Mouse (Mus musculus): ENCODE results near the gene Cop1. TPM values are rescaled to one million over a fixed set of nuclear protein-coding genes. Genes with fewer than 3 reads are reported as not detected.

Cop1 gene
- polyA plus RNA-seq, 1 experiment from 2014 or later = 89.5 TPM

- no peak overlapping the region for H3K4me2 ChIP-seq
- no peaks in the 10 kb centered on the region for H3K4me1 ChIP-seq
- WGBS = 50% methylated on average over 5 of the region's 5 CpGs
- no peak overlapping the region for H3K27ac ChIP-seq
- peak; percentile 60; the same call in 1 of the 2 replicates for ATAC-seq (ENCODE audit: insufficient read depth, low FRiP score, low read depth)
- no peaks in the 10 kb centered on the region for H3K36me3 ChIP-seq
- H3K27me3 ChIP-seq (replicated peaks) = no peaks in the 10 kb centered on the region
- H3K4me3 ChIP-seq (replicated peaks) = no peak overlapping the region
- no peaks in the 10 kb centered on the region for H3K9me3 ChIP-seq
- H3K9ac ChIP-seq = no peak overlapping the region
Measured at GRCm38 (mm10) chr1:159386458-159386857, 154.3 kb downstream of the Cop1 start.

- Histone ChIP-seq H3K36me3 (no peaks in the 10 kb centered on the region), H3K4me2 (no peak overlapping the region), H3K9ac (no peak overlapping the region), H3K9me3 (no peaks in the 10 kb centered on the region), H3K27me3 (replicated peaks) (no peaks in the 10 kb centered on the region), H3K27ac (no peak overlapping the region), H3K4me3 (replicated peaks) (no peak overlapping the region), H3K4me1 (peaks cover 7% of the 10 kb centered on the region; the same call in 1 of the 2 replicates)
- 61% methylated on average over 13 of the region's 13 CpGs for WGBS
- ATAC-seq (ENCODE audit: insufficient read depth, low FRiP score, low read depth) = no peak
Measured at GRCm38 (mm10) chr1:159388565-159389024, 156.5 kb downstream of the Cop1 start.

- ATAC-seq (ENCODE audit: insufficient read depth, low FRiP score, low read depth) = no peak
- 20% methylated on average over 14 of the region's 14 CpGs for WGBS
Measured at GRCm38 (mm10) chr1:159390049-159390448, 157.9 kb downstream of the Cop1 start.

DNA sequence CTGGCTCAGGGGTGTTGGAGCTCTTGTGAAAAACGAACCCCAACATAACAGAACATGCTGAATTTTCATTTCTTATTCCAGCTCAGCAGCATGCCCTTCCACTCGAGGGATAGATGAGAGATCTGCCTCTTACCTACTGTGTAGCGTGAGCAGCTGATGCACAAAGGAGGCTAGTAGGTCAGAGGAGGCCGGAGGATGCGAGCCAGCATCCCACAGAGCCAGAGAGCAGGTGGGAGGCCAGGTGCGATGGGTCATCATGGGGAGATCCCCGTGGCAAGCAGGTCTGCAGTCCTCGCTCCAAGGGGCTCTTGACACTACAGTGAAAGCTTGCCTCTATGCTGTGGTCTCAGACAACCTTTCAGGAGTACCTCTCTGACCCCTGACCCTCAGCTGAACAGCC, 160.5 kb downstream of the Cop1 start:
- Histone ChIP-seq H3K4me2 (no peak overlapping the region), H3K9ac (no peak overlapping the region), H3K36me3 (no peaks in the 10 kb centered on the region), H3K4me3 (replicated peaks) (no peak overlapping the region), H3K9me3 (no peaks in the 10 kb centered on the region), H3K27me3 (replicated peaks) (no peaks in the 10 kb centered on the region), H3K4me1 (peaks cover 7% of the 10 kb centered on the region; the same call in 1 of the 2 replicates), H3K27ac (no peak overlapping the region)
- WGBS = 65% methylated on average over 8 of the region's 8 CpGs
- no peak for ATAC-seq (ENCODE audit: insufficient read depth, low FRiP score, low read depth)

More at GRCm38 (mm10) chr1:159390049-159390448, 157.9 kb downstream of the Cop1 start:
- Histone ChIP-seq H3K27ac (no peak overlapping the region), H3K9ac (no peak overlapping the region), H3K27me3 (replicated peaks) (no peaks in the 10 kb centered on the region), H3K4me2 (no peak overlapping the region), H3K4me3 (replicated peaks) (no peak overlapping the region), H3K9me3 (no peaks in the 10 kb centered on the region), H3K4me1 (peaks cover 7% of the 10 kb centered on the region; the same call in 1 of the 2 replicates), H3K36me3 (no peaks in the 10 kb centered on the region)

DNA sequence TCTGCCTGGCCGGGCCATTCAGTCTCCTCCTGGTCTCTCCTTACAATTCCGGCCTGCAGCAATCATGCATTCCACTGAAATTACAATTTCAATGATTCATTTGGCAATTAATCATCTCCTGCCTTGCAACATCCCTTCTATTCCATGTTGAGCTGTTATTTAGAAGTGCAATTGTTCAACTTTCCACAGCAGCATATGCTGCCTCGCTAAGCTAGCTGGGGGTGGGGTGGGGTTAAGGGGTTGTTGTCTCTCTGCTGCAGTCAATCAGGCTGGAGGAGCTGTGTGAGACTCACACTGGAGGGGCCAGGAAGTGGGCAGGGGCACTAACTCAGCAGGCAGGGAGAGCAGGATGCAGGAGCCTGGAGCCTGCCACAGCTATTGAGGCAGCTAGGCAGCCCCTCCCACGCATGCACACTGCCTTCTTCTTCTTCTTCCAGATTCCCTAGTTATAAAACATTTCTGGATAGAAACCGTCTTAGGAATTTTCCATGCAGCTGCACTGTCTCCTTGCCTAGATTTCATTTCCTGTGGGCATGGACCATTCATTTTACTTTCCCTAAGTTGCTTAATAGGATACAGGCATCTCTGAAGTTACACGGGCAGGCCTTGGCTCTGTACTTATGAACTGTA, 161.1 kb downstream of the Cop1 start:
- no peak overlapping the region for H3K27ac ChIP-seq
- 26% methylated on average over 6 of the region's 6 CpGs for WGBS
- H3K4me2 ChIP-seq = no peak overlapping the region
- ATAC-seq (ENCODE audit: insufficient read depth, low FRiP score, low read depth) = no peak
- H3K9me3 ChIP-seq = no peaks in the 10 kb centered on the region
- H3K9ac ChIP-seq = no peak overlapping the region
- no peaks in the 10 kb centered on the region for H3K27me3 ChIP-seq (replicated peaks)
- H3K4me1 ChIP-seq = peaks cover 7% of the 10 kb centered on the region; the same call in 1 of the 2 replicates
- no peak overlapping the region for H3K4me3 ChIP-seq (replicated peaks)
- no peaks in the 10 kb centered on the region for H3K36me3 ChIP-seq

DNA sequence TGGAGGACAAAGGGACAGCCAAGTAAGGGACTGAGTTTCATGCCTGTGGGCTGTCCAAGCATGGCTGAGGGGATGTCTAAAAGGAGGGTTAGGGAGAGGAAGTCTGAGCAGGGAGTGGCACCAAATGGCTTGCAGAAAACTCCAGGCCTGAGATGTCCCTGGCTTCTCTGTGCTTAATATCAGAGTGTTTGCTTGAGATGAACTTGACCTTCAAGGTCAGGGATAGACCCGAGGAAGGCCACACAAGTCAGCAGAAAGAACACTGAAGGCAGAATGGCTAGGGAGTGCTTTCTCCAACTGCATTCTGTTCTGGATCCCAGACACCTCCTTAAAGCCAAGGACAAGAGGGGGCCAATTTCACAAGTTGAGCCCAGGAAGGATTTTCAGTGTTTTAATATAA, 161.8 kb downstream of the Cop1 start:
- H3K4me3 ChIP-seq (replicated peaks) = no peak overlapping the region
- no peaks in the 10 kb centered on the region for H3K27me3 ChIP-seq (replicated peaks)
- no peaks in the 10 kb centered on the region for H3K36me3 ChIP-seq
- no peak overlapping the region for H3K4me2 ChIP-seq
- no peak overlapping the region for H3K27ac ChIP-seq
- H3K4me1 ChIP-seq = peaks cover 7% of the 10 kb centered on the region; the same call in 1 of the 2 replicates
- no peak overlapping the region for H3K9ac ChIP-seq
- 41% methylated on average over 1 of the region's 1 CpGs for WGBS
- H3K9me3 ChIP-seq = no peaks in the 10 kb centered on the region
- no peak for ATAC-seq (ENCODE audit: insufficient read depth, low FRiP score, low read depth)

DNA sequence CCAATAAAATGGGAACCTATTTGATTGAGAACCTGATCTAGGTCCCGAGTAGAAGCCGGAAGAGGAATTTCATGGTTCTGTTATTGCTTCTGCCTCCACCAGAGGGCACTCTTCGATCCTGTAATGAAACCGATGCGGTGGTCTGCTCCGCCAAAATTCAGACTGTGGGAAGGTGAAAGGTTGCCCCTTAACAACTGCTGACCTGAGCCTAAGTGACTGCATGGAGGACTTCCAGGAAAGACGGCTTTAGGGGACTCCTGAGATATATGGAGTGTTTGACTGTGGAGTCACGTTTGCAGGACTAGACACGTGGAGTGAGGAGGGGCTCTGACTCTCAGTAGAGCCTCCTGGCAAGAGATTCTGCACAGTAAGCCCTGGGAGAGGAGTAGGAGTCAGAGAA, 164.4 kb downstream of the Cop1 start:
- H3K27ac ChIP-seq = no peak overlapping the region
- WGBS = 8% methylated on average over 9 of the region's 9 CpGs
- H3K4me2 ChIP-seq = peak overlapping the region; percentile 49
- H3K9ac ChIP-seq = no peak overlapping the region
- peak overlapping the region; percentile 20; the same call in 1 of the 2 replicates for H3K4me3 ChIP-seq (replicated peaks)
- H3K4me1 ChIP-seq = peaks cover 7% of the 10 kb centered on the region; the same call in 1 of the 2 replicates
- no peaks in the 10 kb centered on the region for H3K27me3 ChIP-seq (replicated peaks)
- H3K36me3 ChIP-seq = no peaks in the 10 kb centered on the region
- no peak for ATAC-seq (ENCODE audit: insufficient read depth, low FRiP score, low read depth)
- H3K9me3 ChIP-seq = no peaks in the 10 kb centered on the region

Small RNAs within 50 kb of the gene (microRNA-seq; reads per million reads assigned to microRNA genes)
- 24.1 reads per million, percentile 35 among the genes with 10 or more reads in this experiment for gene Mir1843b
